Mouse (Mus musculus) right cerebral cortex, adult 18-20 months (tissue): ENCODE measurements around the gene Ldlrad3.

Source experiments
- DNase-seq: peaks from one replicate; pipeline ENCODE4 v3.0.0; 2022; ENCODE audit warnings: mixed read lengths

Ldlrad3 gene

DNA sequence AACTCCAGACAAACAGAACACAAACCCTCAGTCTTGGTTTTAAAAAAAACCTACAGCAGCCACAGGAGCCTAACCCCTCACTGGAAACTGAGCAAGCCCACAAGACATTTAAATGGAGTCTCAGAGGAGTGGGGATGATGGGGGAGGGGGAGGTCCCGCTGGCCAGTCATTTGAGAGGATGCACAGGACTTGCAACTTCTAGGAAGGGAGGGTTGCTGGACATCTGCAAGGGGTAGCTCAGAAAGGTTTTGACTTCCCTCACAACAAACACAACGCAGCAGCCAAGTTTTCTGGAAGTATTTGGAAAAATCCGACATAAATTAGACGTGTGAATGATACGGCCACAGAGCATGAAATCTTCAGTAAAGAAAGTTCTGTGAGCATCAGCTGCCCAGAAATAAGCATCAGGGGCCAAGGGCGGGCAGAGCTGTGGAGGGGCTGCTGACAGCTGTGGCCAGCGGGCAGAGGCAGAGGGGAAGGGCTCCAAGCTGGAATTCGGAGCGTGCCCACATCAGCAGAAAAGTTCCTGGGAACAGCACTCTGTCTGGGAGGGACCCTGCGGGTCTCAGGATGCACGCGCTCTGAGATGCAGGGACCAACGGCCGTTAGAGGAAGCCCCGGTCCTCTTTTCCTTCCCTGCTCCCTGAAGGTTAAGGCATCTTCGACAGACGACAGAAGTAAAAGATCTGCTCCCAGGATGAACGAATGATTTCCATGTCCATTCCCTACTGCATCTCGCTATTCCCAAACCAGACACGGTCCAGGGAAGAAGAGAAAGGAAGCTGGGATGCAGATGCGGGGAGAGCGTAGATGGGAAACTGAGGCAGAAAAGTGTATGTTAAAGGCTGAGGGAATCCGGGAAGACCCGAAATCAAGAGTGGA is 875 bp downstream of the Ldlrad3 start:
- DNase-seq: no peak

DNA sequence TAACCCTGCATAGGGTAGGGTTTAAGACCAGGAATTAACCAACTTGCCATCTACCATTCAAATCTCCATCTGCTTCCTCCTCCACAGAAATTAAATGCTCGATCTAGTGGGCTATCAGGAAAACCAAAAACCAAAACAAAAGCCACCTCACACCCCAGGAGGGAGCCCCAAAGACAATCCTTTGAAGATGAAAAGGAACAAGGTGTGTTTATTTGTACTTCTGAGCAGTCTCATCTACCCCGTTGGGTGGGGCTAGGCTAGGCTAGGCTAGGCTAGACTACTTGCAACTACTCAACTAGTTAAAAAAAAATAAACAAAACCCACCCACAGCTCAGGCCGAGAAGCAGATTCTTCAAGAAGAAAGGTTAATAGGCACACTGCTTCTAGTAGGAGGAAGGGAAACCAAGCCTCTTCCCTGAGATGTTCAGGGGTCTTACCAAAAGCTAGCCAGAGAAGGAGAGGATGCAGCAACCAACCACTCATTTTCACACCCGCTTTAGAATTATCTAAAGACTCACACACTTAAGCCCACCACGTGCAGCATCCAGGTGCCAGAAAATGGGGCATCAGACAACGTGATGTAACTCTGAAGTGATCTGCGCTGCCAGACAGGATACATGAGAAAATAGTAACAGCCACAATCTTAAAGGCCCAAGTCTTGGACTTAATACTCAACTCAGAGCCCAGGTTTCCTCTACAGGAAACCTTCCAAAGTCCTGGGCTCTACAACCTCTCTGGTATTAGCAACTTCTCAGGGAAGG is 2.3 kb downstream of the Ldlrad3 start:
- DNase-seq: no peak

DNA sequence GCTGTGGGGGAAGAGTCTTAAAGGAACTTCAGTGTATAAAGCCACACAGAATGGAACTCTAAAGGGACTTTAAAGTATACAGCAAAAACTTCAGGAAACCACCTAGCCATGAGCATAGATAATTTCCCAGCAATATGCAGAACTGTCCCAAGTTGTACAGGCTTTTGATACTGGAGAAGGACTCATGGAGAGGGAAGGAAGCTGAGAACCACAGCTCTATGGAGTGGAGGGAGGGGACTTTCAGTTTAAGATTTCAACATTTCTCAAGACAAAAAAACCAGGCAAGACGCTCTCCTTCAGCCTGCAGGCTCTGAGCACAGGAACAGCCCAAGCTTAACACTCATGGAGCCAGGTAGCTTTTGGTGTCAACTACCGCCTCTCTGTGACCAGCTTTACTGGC is 4.7 kb downstream of the Ldlrad3 start:
- no peak for DNase-seq

- no peak for DNase-seq
Observed at GRCm38 (mm10) chr2:102176434-102176772, 9.8 kb downstream of the Ldlrad3 start.

GRCm38 (mm10) chr2:102175741-102176433 is 10.3 kb downstream of the Ldlrad3 start:
- no peak for DNase-seq

GRCm38 (mm10) chr2:102172458-102172857 is 13.7 kb downstream of the Ldlrad3 start:
- DNase-seq: no peak

- DNase-seq: no peak
Observed at GRCm38 (mm10) chr2:102166550-102167325, 19.4 kb downstream of the Ldlrad3 start.

- DNase-seq: no peak
Observed at GRCm38 (mm10) chr2:102163106-102163505, 23.1 kb downstream of the Ldlrad3 start.

DNA sequence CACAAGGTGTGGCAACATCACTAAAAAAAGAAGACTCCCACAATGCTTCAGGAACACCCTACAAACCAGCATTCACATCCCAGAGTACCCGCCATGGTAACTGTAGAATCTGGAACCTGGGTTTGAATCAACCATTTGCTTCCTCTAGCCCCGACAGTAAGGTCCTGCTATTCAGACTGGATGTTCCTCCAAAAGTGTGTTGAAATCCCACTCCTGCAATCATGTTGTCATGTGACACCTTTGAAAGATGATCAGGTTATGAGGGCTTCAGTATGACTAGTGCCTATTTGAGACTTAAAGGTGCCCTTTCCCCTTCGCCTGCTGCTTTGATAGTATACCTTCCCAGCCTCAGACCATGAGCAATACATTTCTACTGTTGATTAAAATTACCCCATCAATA is 28.6 kb downstream of the Ldlrad3 start:
- DNase-seq: no peak

DNA sequence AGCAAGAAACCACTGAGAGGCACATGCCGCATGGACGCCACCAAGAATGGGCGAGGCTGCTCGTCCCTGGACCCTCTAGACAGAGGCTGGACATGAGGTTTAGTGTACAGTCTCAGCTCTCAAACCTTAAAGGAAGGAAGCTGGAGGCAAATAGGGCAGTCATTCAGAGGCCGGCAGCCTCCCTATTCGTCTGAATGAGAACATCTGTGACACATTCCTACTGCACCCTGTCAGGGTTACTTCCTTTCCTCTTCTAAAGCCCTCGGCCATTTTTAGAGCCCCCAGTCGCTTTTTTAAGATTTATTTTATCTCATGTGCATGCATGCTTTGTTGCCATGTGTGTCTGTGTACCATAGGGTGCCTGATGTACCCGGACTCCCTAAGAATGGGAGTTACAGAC is 29.2 kb downstream of the Ldlrad3 start:
- DNase-seq: no peak

- no peak for DNase-seq
Observed at GRCm38 (mm10) chr2:102156460-102156859, 29.7 kb downstream of the Ldlrad3 start.

- no peak for DNase-seq
Observed at GRCm38 (mm10) chr2:102155306-102156015, 30.7 kb downstream of the Ldlrad3 start.

- no peak for DNase-seq
Observed at GRCm38 (mm10) chr2:102154771-102155211, 31.4 kb downstream of the Ldlrad3 start.

GRCm38 (mm10) chr2:102154328-102154727 is 31.9 kb downstream of the Ldlrad3 start:
- no peak for DNase-seq

DNA sequence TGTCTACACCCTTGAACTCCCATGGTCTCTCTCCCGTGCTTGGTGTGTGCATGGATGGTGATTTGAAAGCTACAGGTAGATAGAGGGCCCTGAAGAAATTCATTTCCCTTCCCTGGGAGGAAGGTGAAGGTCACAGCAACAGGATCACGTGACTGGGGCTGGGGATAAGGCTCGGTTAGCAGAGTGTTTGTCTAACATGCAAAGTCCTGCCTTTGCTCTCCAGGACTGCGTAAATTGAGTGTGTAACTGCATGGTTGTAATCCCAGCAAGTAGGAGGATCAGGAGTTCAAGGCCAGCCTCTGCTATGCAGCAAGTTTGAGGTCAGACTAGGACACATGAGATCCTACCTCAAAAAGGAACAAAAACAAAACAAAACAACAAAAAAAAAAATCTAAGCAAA is 32.7 kb downstream of the Ldlrad3 start:
- no peak for DNase-seq

DNA sequence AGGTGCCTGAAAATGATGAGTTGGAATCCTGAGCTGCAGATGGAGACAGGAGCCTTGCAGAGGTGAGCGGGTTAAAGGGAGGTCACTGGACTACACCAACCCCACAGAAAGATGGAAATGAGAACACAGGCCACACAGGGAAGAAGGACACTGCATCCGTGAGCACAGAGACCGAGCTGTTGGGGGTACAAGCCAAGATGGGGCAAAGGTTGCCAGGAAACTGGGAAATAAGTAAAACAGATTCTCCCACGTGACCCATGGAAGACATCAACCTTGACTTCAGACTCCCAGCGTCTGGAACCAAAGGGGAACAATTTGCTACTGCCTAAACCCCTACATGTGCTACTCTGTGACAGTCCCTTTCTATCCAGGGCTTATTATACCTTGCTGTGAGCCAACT is 33.3 kb downstream of the Ldlrad3 start:
- DNase-seq: no peak

DNA sequence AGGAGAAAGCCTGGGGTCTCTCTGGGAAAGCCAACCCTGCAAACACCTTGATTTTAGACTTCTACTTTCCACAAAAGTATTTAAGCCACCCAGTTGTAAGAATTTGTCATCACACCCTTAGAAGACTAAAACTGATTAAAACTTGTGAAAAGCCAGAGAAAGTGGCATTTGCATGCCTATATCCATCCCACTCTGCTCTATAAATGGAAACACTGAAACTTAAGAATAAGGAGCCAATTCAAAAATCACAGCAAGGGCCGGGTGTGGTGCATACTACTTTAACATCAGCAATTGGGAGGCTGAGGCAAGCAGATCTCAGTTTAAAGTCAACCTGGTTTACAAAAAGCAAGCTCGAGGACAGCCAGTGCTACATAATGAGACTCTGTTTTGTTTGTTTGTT is 37.1 kb downstream of the Ldlrad3 start:
- DNase-seq: no peak

- no peak for DNase-seq
Observed at GRCm38 (mm10) chr2:102148093-102148492, 38.1 kb downstream of the Ldlrad3 start.

DNA sequence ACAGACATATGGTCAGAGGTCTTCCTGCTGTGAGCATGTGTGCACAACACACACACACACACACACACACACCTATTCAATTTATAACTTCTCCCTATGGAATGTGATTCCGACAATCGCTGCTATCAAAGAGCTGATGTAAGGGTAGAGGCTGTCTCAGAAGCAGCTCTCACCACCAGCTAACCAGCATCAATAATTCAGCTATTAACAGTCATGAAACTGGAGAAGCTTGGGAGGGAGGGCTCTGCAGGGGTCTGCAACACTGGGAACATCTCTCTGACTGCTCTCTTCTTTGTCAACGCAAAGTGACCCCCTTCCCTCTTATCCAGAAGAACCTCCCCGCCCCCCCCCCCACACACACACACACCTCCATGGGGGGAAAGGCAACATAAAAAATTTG is 38.6 kb downstream of the Ldlrad3 start:
- no peak for DNase-seq

DNA sequence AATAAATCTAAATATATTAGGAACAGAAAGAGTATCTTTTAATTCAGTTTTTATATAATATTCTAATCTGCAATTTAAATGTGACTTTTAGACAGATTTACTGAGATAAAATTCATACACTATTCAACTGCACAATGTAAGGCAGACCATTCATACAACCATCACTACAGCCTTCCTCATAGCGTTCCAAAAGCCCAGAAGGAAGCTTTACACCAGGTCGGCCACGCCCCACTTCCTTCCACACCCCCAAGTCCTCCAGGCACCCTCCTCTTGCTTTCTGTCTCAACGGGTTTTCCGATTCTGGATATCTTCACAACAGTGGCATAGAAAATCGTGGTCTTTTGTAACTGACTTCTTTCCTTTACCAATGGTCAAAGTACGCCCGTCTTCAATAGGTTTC is 39.8 kb downstream of the Ldlrad3 start:
- DNase-seq: no peak

- no peak for DNase-seq
Observed at GRCm38 (mm10) chr2:102145036-102145435, 41.1 kb downstream of the Ldlrad3 start.

DNA sequence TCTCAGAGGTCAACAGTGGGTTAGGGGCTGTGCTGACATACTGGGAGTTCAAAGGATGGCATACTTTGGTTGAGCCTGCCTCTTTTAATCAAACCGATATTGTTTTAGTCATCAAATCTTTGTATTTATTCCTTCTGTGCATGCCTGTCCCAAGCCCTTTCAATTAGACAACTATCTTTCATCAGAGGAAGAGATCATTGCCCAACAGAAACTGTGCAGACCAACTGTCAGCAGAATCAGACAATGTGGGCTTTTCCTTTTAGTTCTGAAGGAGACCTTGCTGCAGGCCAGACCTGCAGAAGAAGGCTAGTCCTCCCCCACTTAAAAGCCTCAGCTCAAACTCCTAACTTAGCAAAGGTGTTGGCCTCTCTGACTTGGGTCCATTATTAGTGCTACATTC is 41.9 kb downstream of the Ldlrad3 start:
- no peak for DNase-seq
